Mouse (Mus musculus) spleen, postnatal 4 days (tissue): Measurements from ENCODE around the gene Ccdc162.

Experiments
- DNase-seq, 2 experiments: peaks; one replicate each; pipeline ENCODE4 v3.0.0; 2022; ENCODE audit warnings: low spot score in 2 of 2

Ccdc162 gene

GRCm38 (mm10) chr10:41488877-41489276, 227.6 kb downstream of the Ccdc162 start:
- no peak for DNase-seq
